Mouse (Mus musculus): ENCODE data around the gene Gfra1.

DNA sequence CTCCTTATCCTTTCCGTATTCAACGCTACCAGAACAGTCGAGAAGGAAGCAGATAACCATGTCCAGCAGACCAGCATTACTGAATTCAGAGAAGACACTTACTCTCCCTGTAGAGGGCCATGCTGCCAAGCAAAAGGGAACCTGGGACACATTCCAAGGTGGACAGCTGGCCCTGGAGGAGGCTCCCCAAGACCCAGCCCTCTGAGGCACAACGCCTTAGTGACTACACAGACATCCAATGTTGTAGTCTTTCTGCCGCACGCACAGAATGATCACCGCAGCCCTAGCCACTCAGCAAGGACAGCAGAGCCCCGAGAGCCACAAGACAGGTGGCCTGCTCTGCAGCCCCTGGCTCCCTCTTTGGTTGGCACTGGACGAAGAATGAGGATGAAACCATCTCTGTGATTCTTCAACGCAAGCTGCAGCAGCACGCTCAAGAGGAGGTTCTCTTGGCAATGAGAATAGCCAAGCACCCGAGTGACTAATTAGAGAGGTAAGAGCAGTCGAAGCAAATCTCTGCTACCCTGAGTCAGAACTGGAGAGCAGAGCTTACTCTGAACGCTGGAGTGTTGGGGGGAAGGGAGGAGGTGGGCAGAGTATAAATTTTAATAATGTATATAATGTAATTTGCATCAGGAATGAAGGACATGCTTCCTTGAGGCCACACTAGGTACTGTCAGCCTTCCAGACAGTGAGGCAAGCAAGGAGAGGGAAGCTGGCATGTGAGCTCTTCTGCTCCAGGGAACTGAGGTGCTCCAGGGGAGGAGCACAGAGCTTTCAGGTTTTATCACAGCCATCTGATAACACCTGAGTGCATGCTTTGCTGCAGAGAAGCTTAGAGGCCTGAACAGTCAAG, 159.5 kb downstream of the Gfra1 start:
- TF ChIP-seq POLR2AphosphoS2 (IDR thresholded peaks at IDR 0.05; ENCODE audit: low read depth, low read length) (no peak), MAZ (IDR thresholded peaks at IDR 0.05; ENCODE audit: low read depth, low read length) (no peak), ZNF384 (IDR thresholded peaks at IDR 0.05; ENCODE audit: low read depth, low read length) (no peak), POLR2A (IDR thresholded peaks at IDR 0.05; ENCODE audit: low read depth, low read length) (no peak)
